Mouse (Mus musculus) retina, adult 2 months (tissue): ENCODE data around the gene Uvrag.

Experiments
- DNase-seq: peaks from one replicate; pipeline ENCODE4 v3.0.0-alpha.2; 2012; ENCODE audit warnings: low read depth, low spot score

Uvrag gene

DNA sequence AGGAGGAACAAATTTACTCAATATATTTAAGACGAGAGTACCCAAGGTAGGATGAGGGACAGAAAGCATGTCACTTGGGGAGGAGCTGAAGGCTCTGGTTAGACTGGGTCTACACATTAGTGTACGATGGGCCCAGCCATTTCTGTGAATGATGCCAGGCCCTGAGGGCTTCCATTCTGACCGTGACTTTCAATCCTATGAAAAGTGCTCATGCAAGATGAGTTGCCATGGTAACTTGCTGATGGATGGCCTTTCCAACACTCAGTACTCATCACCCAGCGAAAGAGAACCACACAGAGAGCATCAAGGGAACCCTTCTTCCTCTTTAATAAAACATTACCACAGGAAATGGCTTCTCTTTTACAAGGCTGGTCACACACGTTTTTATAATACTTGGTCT is 252.1 kb downstream of the Uvrag start:
- no peak for DNase-seq

- DNase-seq, result no peak
These were observed 253.1 kb downstream of the Uvrag start for GRCm38 (mm10) chr7:98887811-98888261.

- no peak for DNase-seq
These were observed 259.1 kb downstream of the Uvrag start for GRCm38 (mm10) chr7:98881887-98882286.

- no peak for DNase-seq
These were observed 261.8 kb downstream of the Uvrag start for GRCm38 (mm10) chr7:98879176-98879575.

- DNase-seq, result no peak
These were observed 264.8 kb downstream of the Uvrag start for GRCm38 (mm10) chr7:98876119-98876518.

- no peak for DNase-seq
These were observed 265.5 kb downstream of the Uvrag start for GRCm38 (mm10) chr7:98875390-98875990.

GRCm38 (mm10) chr7:98874411-98874951 is 266.5 kb downstream of the Uvrag start:
- no peak for DNase-seq

- no peak for DNase-seq
These were observed 267.6 kb downstream of the Uvrag start for GRCm38 (mm10) chr7:98873316-98873715.

- DNase-seq, result no peak
These were observed 269.1 kb downstream of the Uvrag start for GRCm38 (mm10) chr7:98871882-98872281.

GRCm38 (mm10) chr7:98870791-98871190 is 270.1 kb downstream of the Uvrag start:
- DNase-seq, result no peak

DNA sequence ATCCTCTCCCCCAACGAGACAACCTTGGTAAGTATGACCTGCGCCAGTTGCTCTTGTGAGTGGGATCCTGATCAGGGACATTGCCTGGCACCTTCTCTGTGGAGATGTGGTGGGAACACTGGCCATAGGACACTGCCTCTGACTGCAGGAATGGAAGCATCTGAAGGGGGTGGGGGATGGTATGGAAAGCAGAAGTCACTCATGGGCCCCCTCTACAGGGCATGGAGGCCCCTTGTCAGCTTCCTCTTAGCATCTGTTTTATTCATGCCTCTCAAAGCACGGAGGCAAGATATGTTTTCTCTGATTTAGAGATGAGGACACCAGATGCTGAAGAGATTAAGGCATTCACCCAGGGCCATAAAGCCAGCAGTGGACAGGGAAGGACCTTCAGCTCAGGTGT is 271.9 kb downstream of the Uvrag start:
- no peak for DNase-seq

GRCm38 (mm10) chr7:98867794-98868150 is 273.2 kb downstream of the Uvrag start:
- DNase-seq, result no peak

GRCm38 (mm10) chr7:98867053-98867793 is 273.7 kb downstream of the Uvrag start:
- DNase-seq, result no peak

DNA sequence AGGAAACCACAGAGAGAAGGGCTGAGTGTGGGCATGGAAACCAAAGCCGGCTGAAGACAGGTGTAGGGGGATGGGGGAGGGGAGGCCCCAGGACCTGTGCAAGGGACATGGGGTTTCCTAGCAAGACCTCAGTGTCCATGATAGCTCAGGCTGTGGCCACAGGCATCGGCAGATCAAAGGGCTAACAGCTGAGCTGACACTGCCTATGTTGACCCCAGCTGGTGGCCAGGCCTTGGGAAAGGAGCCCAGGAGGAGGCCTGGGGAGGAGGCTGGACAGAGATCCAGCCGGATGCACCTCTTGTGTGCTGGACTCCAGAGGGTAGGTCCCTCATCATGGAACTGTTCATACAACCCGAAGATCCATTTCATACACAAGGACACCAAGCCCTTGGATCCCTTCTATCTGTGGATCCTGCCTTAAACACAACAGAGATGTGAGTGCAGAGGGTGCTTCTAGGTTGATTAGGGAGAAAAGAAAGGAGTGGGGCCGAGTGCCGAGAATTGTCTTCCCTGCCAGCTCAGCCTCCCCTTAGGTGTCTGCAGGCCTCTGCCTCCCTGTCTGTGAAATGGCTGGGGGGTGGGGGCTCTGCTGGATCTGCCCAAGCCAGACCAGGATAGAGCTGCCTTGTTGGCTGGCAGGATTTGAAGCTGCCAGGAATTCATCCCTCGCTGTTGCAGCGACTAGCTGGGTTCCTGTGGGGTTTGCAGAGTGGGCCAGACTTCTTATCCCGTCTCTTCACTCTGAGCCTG is 276.8 kb downstream of the Uvrag start:
- no peak for DNase-seq

DNA sequence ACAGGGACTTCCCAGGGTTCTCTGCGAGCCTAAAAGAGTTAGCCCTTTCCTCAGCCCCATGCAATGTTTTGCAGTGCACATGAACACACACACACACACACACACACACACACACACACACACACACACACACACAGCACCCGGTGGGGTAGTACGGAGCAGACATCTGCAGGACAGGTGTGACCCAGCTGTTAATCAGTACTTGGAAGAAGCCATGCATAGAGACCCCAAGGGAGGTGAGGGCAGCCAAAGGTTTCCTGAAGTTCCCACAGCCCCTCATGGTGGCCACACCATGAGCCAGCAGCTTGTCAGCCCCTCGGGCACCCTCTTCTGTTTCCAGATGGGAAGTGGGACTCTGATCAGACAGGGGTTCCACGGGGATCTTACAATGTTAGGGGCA is 277.9 kb downstream of the Uvrag start:
- no peak for DNase-seq

DNA sequence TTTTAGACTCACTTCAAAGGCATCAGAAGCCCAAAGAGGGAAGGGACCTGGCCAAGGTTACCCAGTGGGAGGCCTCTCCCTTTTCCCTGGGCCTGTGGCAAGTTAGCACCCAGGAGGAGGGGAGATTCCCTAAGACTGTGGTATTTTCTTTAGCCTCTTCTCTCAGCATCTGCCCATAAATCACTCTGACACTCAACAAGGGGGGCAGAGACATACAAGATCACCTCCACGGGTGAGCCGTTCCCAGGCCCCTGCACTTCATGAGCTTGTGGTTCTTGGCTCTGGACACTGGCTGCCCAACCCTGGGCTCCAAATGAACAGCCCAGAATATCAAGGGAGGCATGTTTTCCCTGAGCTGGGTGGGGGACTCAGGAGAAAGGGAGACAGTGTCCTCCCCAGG is 279.9 kb downstream of the Uvrag start:
- no peak for DNase-seq

DNA sequence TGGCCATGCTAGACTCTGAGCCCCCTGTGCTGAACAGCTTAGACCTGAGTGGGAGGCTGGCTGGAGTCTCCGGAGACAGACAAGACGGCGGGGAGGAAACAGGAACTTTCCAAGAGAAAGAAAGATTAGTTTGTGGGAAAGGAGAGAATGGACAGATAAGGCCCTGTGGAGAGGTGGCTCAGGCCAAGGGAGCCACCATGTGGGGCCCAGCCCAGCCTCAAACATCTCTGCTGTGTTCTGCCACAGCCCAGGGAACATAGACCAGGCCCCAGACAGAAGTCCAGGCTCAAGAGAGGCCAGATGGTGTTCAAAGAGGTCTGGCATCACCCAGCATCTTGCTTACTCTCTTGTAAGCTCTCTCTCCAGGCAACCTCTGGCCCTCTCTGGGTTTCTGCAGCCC is 283.8 kb downstream of the Uvrag start:
- no peak for DNase-seq

- DNase-seq, result no peak
These were observed 284.8 kb downstream of the Uvrag start for GRCm38 (mm10) chr7:98856128-98856527.

DNA sequence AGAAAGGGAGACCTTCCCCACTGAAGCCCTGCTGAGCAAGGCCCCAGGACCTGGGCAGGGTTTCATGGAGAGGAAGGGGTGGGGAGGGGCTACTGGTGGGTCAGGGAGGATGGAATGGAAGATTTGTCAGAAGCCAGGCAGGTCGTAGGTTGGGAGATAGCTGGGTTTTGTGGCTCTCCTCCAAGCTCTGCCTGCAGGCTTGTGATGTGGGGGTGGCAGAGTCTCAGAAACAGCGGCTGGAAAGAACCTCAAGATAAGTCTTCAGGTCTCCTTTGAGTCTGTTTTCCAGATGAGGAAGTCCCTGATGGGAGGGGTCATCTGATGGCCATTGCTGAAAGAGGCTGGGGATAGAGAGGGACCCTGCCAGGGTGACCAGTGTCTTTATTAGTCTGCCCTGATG is 285.6 kb downstream of the Uvrag start:
- no peak for DNase-seq

DNA sequence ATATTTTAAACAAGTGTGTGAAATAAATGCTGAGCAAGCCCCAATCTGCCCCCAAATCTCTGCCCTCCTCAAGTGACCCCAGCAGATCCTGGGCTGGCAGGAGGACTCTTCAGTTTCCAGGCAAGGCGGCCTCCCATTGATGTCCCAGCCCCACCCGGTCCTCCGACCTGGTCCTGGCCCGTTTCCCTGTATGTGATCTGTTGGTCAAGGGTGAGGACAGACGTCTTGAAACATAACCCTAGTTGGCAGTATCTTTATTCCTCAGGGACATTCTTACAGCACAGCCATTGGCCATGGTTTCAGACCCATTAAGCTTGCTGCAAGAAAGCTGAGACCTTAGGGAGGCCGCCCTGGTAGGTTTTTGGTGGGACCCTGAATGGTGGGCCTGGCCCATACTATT is 287.1 kb downstream of the Uvrag start:
- no peak for DNase-seq

DNA sequence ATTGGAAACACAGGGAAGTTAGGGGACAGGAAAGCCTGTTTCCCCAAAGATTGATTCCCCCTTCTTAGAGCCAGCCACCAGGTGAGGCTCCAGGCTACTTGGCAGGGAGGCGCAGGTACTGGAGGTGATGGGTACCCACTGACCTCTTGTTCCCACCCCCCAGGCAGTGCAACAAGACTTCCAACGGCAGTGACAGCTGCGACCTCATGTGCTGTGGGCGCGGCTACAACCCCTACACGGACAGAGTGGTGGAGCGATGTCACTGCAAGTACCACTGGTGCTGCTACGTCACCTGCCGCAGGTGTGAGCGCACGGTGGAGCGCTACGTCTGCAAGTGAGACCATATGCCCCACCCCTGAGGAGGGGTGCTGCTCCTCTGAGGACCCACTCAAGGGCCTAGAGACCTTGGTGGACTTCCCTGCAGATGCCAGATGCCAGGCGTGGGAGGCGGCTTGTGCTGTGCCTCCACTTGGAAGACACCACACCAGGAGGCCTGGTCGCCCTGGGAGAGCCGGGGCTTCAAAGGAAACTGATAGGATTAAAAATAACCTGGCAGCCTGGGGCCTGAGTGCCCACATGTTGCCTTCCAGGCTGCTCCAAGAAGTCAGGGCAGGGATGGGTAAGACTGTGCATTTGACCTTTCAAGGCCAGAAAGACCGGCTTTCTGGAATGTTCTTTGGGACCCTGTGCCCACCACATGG is 287.8 kb downstream of the Uvrag start:
- no peak for DNase-seq

GRCm38 (mm10) chr7:98851220-98851619 is 289.7 kb downstream of the Uvrag start:
- DNase-seq, result no peak
